Mouse (Mus musculus) left cerebral cortex, postnatal 14 days (tissue): ENCODE data around the gene Hydin. TPM values are rescaled to one million over a fixed set of nuclear protein-coding genes. Genes with fewer than 3 reads are reported as not detected.
"Not testable (repeated sequence)": the region's sequence is repeated elsewhere in the genome, so short reads cannot be mapped to it uniquely, and the experiment has no call there.

Experiments used
- DNase-seq, 2 experiments: peaks; one replicate each; pipeline ENCODE4 v3.0.0; 2021 to 2022; ENCODE audit warnings: low spot score in 2 of 2, mixed read lengths in 1 of 2
- intact Hi-C: fragments of 180-260 bp; cut with DNase I; formaldehyde crosslinking; loops from one replicate; pipeline ENCODE4 v1.15.1; 2025
- total RNA-seq, 2 experiments: library from RNA; stranded (reverse); gene quantifications; 2 replicates each; pipeline ENCODE4 v1.2.3; 2021

Hydin gene
- total RNA-seq, 2 experiments from 2014 or later: 0.35 to 0.44 TPM

DNA sequence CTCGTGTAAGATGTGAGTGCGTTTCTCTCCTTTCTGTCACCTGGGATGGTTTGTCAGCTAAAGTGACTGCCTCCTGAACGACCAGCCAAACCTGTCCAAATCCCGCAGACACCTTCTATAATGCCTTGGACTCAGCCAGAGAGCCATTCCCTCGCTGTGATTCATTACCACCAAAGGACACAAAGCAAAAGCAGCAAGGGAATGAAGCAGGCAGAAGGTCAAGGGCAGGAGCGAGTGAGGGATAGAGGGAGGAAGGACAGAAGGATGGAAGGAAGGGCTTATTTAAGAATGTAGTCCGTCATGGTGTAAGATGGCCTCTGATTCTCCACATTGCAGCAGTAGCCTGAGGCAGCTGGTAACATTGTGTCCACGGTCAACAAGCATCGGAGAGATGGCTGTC lies 229.5 kb downstream of the Hydin start:
- intact Hi-C loops: no loop called here
- DNase-seq: no peak

DNA sequence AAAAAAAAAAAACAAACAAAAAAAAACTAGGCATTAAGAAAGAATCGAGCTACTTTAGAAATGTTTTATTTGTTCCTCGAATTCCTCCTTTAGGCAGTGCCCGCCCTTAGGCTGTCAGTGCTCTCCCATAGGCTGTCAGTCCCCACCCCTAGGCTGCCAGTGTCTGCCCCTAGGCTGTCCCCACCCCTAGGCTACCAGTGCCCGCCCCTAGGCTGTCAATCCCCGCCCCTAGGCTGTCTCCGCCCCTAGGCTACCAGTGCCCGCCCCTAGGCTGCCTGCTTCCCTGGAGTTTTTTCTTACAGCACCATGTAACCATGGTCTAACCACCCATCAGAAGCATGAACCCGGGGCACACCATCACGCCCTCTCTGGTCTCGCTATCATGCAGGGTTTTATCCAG lies 233.5 kb downstream of the Hydin start:
- intact Hi-C loops: no loop called here
- no peak for DNase-seq

DNA sequence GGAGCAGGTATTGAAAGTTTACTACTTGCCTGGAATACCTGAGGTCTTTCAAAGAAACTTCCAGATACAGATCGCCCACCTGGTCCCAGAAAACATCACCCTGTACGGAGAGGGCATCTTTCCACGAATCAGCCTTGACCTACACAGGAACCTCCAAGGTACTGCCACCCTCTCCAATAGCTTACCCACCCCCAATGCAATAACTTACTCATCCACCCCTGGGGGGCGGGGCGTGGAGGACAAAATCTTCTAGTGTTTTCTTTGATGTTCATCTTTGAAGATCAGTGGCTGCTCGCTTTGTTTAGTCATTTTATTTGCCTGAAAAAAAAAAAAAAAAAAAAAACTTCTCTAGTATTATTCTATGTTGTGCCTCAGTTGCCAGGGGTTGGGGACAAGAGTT lies 233.9 kb downstream of the Hydin start:
- DNase-seq: no peak
- intact Hi-C loops: no loop called here

DNA sequence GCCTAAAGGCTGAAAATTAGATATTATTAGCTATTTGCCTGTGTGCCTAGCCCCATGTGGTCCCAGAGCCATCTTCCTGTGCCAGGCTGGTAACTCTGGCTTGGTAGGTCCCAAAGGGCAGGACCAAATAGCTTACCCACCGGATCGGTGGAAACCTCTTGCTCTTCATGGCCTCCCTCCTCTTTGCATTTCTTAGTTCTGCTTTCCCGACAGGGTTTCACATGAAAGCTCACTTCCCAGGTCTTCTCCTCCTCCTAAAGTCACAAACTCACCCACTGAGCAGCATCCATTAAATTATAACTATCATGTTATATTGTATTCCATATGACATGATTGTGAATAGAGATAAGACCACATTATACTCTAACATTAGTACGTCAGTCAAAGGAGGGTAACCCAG lies 234.6 kb downstream of the Hydin start:
- intact Hi-C loops: no loop called here
- DNase-seq: no peak

DNA sequence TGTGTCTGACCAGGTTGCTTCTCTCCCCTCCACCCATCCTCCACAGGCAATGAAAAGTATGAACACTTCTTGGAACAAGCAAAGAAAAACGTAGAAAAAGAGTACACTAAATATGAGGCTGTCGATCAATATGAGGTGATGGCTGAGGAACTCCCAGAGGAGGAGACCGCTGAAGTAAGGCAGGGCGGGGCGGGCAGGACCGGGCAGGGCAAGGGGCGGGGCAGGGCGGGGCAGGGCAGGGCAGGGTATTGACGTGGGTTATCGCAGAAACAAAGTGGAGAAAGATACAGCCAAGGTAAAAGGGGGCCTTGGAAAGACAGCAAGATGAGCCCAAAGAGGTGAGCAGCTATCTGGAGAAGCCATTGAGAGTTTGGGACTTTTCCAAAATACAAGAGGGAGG lies 236.1 kb downstream of the Hydin start:
- intact Hi-C loops: no loop called here
- DNase-seq: no peak

DNA sequence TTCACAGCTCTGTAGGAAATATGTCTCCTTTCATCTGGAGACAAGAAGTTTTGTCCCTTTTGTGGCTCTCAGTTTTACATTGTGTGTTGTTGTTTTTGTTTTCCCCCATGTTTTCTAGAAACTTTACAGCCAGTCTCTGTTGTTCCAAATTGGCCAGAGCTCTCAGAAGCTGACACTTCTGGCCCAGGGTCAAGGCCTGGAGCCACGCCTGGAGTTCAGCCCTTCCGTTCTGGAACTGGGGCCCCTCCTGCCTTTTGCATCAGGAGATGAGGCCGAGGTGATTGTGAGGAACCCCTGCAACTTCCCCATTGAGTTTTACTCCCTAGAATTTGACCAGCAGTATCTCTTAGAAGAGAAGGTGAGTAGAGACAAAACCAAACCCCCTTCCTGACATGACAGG lies 242.0 kb downstream of the Hydin start:
- DNase-seq: no peak
- intact Hi-C loops: no loop called here

DNA sequence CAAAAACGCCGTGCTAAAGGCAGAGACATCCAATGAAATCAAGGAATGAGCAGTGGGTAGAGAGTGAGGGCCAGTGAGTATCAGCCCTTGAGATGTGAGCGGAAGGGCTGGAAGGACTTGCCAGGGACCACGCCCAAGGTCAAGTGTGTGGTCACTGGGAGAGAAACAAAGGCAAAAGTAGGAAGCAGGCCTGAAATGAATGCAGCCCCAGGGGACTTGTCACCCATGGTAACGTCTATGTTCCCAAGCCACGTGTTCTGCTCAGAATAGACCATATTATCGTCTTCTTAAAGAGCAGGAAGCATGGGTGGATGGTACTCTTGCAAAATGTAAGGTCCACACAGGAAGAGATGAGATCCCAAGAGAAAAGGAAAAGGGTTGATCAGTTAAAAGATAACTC lies 253.0 kb downstream of the Hydin start:
- intact Hi-C loops: loop anchor here (10.0 kb wide), 1 partner anchor 85 kb away; no protein-coding TSS in a partner anchor
- no peak for DNase-seq

DNA sequence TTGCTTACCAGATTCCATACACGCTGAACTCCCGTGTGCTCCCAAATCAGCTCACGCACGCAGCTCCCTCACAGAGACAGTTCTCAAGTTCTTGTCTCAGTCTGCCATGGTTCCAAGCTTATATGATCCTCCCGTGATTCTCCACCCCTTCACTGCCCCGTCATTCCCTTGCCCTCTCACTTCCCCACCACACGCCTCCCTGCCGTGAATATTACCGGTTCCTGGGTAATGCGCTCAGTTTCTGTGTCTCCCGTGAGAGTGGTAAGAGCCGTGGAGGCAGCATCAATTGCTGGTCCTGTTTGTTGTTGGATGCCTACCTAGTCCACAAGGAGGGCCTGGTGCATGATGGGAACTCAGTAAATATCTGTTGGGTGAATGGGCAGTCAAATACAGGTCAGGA lies 255.1 kb downstream of the Hydin start:
- intact Hi-C loops: no loop called here
- no peak for DNase-seq

DNA sequence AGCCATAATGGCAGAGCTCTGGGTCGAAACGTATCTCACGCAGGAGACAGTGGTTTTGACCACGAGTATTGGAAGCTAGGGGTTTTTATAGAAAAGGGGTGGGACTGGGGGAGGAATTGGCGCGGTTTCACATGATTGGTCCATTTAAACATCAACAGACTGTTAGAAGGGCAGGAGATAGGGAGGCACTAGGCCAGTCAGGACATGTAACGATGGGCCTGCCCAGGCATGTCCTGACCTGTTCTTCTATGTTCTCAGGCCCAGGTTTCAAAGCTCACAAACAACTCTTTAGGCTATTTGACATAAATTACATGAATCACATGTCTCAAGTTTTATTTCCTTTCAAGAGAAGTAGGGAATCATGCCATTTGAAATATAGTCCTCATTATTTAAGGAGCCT lies 255.7 kb downstream of the Hydin start:
- DNase-seq, intact Hi-C loops: not testable (repeated sequence)

DNA sequence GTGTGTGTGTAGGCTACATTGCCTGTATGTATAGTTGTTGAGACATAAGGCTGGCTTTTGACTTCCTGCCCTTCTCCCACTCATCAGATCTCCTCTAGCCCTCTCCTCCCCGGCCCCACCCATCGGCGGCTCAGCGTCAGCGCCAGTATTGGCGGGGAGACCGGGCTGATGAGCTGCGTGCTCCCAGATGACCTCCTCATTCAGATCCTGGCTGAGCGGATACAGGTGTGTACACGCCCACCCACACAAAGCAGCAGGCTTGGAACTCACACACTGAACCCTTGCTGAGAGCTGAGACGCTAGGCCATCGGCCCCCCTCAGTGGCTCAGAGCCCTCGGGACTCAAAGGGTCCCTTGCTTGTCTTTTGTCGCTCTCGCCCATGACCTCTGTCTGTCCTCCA lies 256.2 kb downstream of the Hydin start:
- no peak for DNase-seq
- intact Hi-C loops: no loop called here

DNA sequence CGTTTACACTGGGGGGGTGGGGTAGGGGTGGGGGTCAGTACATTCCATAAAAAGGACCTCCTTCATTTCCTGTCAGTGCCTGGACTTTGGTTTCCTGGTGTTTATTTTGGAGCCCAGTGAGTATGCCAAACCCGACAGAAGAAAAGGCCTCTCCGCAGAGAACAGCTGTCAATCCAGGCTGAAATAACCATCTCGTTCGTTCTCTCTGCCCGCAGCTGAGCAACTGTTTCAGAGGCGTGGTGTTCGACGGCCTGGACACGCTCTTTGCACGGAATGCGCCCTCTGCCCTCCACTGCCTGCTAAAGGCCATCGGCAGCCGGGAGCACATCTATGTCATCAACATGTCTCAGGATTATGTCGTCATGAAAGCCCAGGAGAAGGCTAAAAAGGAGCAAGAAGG lies 258.5 kb downstream of the Hydin start:
- no peak for DNase-seq
- intact Hi-C loops: no loop called here

DNA sequence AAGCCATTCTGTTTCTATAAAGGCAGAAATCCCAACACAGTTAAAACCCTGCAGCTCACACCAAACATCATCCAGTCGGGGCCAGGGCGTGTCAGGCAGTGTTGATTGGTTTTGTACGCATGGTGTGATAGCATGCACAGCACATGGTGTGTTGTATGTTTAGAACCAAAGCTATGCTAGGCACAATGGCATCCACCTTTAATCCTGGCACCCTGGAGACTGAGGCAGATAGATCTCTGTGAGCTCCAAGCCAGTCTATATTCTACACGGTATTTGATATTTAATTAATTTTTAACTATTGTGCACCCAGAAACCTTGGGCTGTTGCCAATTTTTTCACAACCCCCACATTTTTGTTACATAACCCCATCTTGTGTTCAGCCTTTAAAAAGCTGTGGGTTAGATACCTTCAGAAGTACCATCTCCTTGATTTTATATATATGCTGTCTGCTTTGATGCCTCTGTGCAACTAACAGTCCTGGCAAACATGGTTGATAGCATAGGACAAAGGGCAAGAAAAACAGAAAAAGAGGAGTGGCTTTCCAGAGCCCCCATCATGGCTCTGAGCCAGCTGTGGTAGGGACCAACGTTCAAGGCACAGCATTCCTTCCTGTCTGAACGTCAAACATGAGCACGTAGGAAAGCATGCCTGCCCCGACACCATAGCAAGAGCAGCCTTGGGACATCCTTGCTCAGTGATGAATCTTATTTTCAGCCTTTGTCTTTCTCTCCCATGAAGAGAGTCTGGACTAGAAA lies 263.4 kb downstream of the Hydin start:
- intact Hi-C loops: no loop called here
- DNase-seq: peak in 1 of 2 experiments; percentile 1

DNA sequence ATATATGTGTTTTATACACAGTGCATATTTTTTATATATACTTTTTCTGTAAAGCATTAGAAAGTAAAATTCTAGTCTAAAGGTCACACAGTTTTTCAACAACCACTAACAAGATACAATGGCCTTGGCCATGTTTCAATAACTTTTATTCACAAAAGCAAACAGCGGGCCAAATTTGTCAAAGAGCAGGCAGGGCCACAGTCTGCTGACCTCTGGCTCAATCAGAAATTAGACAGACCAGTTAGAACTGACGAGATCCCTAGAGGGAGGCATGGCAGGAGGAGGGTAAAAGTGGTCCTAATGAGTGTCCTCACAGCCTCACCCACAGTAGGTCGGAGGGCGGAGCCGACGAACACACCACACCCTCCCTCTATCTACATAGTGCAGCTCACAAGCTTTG lies 267.0 kb downstream of the Hydin start:
- DNase-seq: no peak
- intact Hi-C loops: no loop called here

DNA sequence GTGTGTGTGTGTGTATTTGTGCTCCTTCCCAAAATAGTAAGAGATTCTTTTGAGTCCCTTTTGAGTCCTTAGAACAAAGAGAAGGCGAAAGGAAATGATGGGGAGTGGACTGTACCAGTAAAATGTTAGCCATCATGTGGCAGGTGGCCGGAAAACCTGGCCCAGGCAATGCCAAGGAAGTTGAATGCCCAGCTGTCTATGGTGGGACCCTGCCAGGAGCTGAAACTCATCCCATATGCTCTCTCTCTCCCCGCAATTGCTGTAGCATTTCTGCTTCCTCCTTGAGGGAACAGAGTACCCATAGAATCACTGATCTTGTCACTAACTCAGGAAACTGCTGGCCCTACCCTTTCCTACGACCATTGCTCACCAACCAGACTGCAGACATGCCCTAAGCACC lies 271.1 kb downstream of the Hydin start:
- intact Hi-C loops: no loop called here
- DNase-seq: peak in 1 of 2 experiments; percentile 14

DNA sequence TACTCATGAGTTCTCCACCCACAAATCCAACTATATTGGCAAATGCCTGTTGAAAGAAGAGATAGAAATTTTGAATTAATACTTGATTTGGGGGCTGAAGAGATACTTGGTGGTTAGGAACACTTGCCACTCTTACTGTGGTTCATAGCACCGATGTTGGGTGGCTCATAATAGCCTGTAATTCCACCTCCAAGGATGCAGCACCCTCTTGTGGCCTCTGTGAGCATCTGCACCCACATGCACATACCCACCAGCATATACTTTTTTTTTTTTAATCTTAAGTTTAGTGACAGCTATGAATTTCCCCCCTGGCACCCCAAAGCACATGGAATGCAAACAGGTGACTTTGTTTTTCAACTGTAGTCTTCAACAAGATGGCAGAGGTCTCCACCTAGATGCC lies 283.6 kb downstream of the Hydin start:
- DNase-seq: no peak
- intact Hi-C loops: no loop called here

DNA sequence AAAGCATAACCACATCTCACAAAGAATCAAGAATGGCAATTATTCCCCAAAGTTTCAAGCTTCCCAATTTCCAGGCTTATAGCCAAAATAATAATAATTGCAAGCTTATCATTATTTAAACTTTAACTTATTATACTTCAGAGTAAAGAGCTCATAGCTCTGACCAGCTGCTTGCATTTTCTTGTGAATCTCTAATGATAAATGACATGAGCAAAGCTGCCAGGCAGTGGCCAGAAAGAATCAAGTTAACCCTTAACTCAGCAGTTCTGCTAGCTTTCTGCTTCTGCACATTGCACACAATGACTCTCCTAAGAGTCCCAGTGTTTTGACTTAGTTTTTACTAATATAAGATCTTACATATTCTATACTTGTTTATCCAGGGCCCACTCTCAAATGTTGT lies 285.3 kb downstream of the Hydin start:
- DNase-seq, intact Hi-C loops: not testable (repeated sequence)

DNA sequence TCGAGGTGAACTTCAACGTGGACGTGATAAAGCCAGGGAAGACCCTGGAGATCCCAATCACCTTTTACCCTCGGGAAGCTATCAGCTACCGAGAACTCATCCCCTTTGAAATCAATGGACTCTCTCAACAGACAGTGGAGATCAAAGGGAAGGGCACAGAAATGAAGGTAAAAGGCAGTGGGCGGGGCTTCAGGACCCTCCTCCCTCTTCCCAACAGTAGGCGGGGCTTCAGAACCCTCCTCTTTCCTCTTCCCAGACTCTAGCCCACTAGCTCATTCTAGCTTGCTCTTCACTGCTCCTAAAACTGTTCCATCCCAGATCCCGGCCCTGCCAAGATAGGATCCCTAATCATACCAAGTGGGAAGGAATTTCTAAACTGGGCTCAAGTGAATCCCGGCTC lies 325.9 kb downstream of the Hydin start:
- intact Hi-C loops: no loop called here
- DNase-seq: no peak

DNA sequence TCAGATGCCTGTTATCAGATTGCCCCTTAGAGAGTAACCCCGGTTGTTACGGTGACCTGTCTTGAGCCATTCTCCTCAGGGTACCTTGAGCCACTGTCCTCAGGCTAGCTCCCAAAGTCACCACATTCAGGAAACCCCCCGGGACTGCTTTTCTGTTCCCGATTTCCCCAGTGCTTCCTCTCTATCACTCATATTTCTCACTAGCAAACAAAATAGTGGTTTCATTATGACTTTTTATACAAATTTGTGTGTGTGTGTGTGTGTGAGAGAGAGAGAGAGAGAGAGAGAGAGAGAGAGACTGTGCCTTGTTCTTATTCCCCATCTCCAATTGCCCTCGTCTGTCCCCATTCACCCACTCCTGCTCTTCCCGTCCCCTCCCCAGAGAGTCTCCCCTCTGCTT lies 327.4 kb downstream of the Hydin start:
- no peak for DNase-seq
- intact Hi-C loops: no loop called here

DNA sequence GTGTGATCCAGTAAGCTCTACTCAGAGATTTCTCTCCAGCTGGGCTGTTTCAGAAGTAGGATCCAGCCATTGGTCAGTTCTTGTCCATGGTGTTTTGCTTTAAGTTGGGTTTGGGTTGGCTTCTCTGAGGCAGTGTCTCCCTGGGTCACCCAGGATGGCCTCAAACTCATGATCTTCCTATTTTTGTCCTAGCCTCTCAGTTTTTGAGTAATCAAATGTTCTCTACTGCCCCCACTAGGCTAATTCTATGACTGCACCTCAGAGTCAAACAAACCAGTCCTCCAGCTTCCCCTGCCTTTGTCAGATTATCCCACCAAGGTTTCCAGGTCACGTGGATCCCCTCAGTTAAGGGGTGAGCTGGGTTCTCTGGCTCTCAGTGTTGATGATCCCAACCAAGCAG lies 337.8 kb downstream of the Hydin start:
- DNase-seq: peak; percentile 43 to 58
- intact Hi-C loops: loop anchor here (5.0 to 10.0 kb wide), 2 partner anchors 90 to 477 kb away; no protein-coding TSS in a partner anchor

DNA sequence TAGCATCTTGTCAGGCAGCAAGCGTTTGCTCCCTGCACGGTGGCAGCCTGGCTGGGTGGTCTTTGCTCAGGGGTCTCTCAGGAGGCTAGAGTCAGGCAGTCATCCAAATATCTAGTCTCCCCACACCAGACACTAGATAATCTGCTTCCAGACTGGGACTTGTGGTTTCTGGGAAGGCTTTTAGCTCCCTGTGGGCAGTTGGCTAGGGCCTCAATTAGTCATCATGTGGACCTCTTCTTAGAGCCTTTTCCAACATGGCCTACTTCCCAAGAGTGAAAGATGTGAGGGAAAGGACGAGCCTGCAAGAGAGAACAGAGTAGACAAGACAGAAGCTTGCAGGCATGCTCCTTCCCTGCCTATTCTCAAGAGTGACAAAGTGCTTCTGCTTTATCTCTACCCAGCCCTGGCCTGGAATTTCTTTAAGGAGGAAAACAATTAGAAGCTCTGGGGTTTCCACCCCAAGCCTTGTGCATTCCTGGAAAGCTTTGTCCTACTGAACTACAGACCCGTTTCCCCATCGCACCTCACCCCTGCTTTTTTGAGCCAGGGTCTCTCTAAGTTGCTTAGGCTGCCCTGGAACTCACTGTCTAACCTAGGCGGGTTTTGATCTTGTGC lies 338.7 kb downstream of the Hydin start:
- intact Hi-C loops: loop anchor here (10.0 kb wide), 1 partner anchor 91 kb away; no protein-coding TSS in a partner anchor
- no peak for DNase-seq

DNA sequence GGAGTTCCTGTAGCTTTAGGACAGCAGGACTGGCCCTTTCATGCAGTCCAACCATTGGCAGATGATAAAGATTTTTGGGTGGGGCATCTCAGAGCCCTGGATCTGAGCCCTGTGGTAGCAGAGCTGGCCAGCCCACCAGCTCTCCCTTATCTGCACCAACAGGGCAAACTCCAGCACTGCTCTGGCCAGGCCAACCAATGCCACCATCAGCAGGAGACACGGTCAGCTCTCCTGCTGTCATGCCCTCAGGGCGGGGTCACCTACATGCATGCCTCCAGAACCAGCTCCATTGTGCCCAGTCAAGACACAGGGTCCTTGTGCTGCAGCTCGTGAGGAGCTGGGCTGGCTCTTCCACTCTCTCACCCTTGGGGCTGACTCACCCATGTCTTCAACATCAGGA lies 349.0 kb downstream of the Hydin start:
- intact Hi-C loops: no loop called here
- no peak for DNase-seq
